Mouse (Mus musculus): ENCODE measurements around the gene Neurl1a. TPM values are rescaled to one million over a fixed set of nuclear protein-coding genes. Genes with fewer than 3 reads are reported as not detected.

Neurl1a gene
- polyA plus RNA-seq, 1 experiment from 2014 or later: 15.0 TPM

DNA sequence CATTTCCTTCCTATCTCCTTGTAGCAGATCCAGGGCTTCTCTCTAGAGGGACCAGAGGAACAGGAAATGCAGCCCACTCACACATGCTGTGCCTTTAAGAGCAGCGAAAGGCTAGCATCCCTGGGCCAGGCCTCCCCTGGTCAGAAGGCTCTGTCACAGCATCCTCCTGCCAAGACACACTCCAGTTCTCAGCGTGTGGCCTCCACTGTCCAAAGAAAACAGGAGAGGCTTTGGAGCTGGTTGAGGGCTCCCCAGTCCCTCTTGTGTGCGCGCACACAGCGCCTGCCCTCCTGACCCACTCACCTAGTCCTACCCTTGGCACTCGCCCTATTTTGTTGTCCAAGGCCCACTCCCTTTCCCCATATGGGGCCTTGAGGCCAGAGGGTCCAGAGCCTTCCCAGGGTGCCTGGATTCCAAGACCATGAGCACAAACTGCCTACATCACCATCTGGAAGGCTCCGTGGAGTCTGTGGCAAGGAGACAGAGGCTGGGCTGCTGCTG, 113.9 kb downstream of the Neurl1a start:
- no peaks in the 10 kb centered on the region for H3K9me3 ChIP-seq (ENCODE audit: control insufficient read depth, low read length)
- peaks cover 16% of the 10 kb centered on the region for H3K4me1 ChIP-seq (ENCODE audit: control insufficient read depth, insufficient read depth, low read depth, low read length)
- 40% methylated on average over 7 of the region's 7 CpGs for WGBS
- no peak overlapping the region for H3K4me3 ChIP-seq (ENCODE audit: low read length)
- no peaks in the 10 kb centered on the region for H3K27me3 ChIP-seq (replicated peaks; ENCODE audit: control insufficient read depth, insufficient read depth, low read length)
- H3K36me3 ChIP-seq (ENCODE audit: control insufficient read depth, insufficient read depth, low read length): no peaks in the 10 kb centered on the region
- peak overlapping the region; percentile 20; the same call in 1 of the 2 replicates for H3K27ac ChIP-seq (ENCODE audit: low read depth, low read length)
- no peak overlapping the region for H3K4me2 ChIP-seq (ENCODE audit: low read length)
- H3K9ac ChIP-seq (ENCODE audit: low read depth, low read length): no peak overlapping the region
- ATAC-seq: peak; percentile 38; the same call in 1 of the 2 replicates

DNA sequence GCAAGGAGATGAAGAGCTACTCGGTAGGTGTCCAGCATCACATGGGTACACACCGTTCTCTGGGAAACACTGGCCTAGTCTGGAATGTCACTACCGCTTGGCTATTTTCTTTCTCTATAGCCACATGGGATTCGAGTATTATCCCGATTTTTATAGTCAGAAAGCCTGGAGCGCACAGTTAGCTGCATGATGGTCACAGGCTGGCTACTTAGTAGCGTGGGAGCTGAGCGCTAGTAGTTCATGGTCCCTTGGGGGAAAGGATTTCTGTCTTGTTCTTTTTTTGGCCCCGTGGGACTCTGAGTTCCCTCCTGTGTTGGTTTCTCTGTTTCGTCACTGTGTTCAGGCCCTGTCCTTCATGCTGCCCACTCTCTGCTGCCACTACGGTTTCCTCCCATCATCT, 119.5 kb downstream of the Neurl1a start:
- H3K4me2 ChIP-seq (ENCODE audit: low read length): no peak overlapping the region
- peaks cover 18% of the 10 kb centered on the region for H3K4me1 ChIP-seq (ENCODE audit: control insufficient read depth, insufficient read depth, low read depth, low read length)
- H3K4me3 ChIP-seq (ENCODE audit: low read length): no peak overlapping the region
- no peaks in the 10 kb centered on the region for H3K27me3 ChIP-seq (replicated peaks; ENCODE audit: control insufficient read depth, insufficient read depth, low read length)
- no peak overlapping the region for H3K9ac ChIP-seq (ENCODE audit: low read depth, low read length)
- 68% methylated on average over 11 of the region's 11 CpGs for WGBS
- no peaks in the 10 kb centered on the region for H3K36me3 ChIP-seq (ENCODE audit: control insufficient read depth, insufficient read depth, low read length)
- H3K9me3 ChIP-seq (ENCODE audit: control insufficient read depth, low read length): no peaks in the 10 kb centered on the region
- ATAC-seq: no peak
- H3K27ac ChIP-seq (ENCODE audit: low read depth, low read length): no peak overlapping the region

DNA sequence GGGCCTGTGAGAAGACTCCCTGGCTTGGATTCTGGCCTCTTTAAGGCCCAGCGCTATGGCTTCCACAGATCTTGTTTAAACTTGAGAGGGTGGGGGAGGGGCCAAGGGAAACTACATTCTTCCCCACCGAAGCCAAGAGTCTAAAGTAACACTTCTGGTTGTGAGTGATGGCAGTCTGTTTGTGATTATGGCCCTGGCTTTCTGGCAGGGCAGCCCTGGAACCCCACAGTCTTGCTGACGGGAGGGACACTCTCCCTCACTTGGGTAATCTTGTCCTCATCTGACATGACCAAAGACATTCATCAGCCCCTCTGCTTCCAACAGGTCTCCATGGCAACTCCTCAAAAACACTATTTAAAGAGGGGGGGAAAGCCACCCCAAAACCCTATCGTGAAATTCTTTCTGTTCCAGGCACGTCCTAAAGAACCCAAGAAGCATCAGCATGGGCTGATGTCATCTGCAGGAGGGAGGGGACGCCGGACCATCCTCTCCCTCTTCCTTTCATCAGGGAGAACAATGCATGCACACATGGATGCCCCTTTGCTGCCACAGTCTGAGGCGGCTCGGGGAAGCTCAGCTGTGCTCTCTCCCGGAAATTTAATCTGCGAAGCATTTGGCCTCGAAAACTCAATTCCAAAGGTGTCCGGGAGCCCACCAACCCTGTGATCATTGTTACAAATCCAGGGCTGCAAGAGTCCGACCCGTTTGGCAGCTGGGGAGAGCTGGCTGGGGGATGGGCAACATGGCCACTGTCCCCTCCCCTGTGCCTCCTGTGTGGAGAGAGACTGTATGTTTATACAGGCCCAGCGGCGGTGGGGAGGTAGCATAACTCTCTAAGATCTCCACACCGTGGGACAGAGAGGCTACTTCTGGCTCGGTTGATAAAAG, 122.9 kb downstream of the Neurl1a start:
- Histone ChIP-seq H3K9ac (ENCODE audit: low read depth, low read length) (peak overlapping the region; percentile 50), H3K4me3 (ENCODE audit: low read length) (no peak overlapping the region), H3K9me3 (ENCODE audit: control insufficient read depth, low read length) (no peaks in the 10 kb centered on the region), H3K36me3 (ENCODE audit: control insufficient read depth, insufficient read depth, low read length) (no peaks in the 10 kb centered on the region), H3K27ac (ENCODE audit: low read depth, low read length) (peak overlapping the region; percentile 68), H3K27me3 (replicated peaks; ENCODE audit: control insufficient read depth, insufficient read depth, low read length) (no peaks in the 10 kb centered on the region), H3K4me2 (ENCODE audit: low read length) (peak overlapping the region; percentile 32), H3K4me1 (ENCODE audit: control insufficient read depth, insufficient read depth, low read depth, low read length) (peaks cover 18% of the 10 kb centered on the region)
- peak; percentile 73 for ATAC-seq
- WGBS: 6% methylated on average over 19 of the region's 19 CpGs

DNA sequence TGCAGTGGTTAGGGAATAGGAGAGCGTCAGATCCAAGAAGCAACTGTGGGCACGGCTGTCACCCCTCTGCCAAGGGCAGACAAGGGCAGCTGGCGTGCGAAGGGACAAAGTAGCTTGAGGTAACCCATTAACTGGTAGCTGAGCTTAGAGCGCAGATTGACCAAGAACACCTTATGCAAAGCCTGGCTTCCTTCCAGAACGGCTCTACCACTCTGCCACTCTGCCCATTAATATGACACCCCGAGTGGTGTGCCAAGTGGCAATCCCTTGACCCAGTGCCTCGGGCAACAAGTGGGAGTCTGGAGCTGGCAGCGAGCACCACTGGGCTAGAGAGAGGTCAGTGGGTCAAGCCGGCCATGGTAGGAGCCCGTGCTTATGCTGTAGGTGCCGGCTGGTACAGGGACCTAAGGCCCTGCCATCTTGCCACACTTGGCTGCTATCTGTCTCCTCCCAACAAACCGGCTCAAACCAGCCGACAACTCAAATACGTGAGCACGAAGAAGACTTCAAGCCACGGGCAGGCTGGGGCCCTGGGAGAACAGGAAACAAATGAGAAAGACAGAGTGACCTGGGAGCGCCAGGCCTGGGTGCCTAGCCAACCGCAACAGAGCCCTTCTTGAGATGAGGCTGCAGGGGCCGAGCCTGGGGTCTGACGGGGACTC, 123.7 kb downstream of the Neurl1a start:
- 0 out of 2 replicates have a peak, but pooled peaks have one; percentile 22 for ATAC-seq
- 42% methylated on average over 21 of the region's 21 CpGs for WGBS
- peak overlapping the region; percentile 51; the same call in 1 of the 2 replicates for H3K27ac ChIP-seq (ENCODE audit: low read depth, low read length)
- peaks cover 18% of the 10 kb centered on the region for H3K4me1 ChIP-seq (ENCODE audit: control insufficient read depth, insufficient read depth, low read depth, low read length)
- H3K9ac ChIP-seq (ENCODE audit: low read depth, low read length): no peak overlapping the region
- no peaks in the 10 kb centered on the region for H3K9me3 ChIP-seq (ENCODE audit: control insufficient read depth, low read length)
- no peak overlapping the region for H3K4me2 ChIP-seq (ENCODE audit: low read length)
- no peak overlapping the region for H3K4me3 ChIP-seq (ENCODE audit: low read length)
- H3K27me3 ChIP-seq (replicated peaks; ENCODE audit: control insufficient read depth, insufficient read depth, low read length): no peaks in the 10 kb centered on the region
- no peaks in the 10 kb centered on the region for H3K36me3 ChIP-seq (ENCODE audit: control insufficient read depth, insufficient read depth, low read length)

DNA sequence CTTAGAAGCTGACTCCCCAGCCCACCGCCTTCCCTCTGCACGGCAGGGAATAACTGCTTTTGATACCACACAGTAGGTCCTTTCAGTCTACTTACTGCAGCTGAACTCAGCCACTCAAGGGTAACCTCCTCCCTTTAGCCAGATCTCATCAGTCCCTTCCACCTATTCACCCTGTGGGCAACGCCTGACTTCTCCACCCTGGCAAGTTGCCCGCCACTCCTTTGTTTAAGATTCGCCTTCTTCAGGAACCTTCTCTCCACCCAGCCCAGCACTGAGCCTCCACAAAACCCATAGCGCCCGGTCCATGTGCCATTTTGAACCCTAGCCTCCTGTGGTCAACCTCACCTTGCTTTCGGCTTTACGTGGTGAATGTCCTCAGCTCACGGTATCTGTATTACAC, 124.5 kb downstream of the Neurl1a start:
- WGBS: 84% methylated on average over 10 of the region's 10 CpGs
- ATAC-seq: no peak
- H3K9ac ChIP-seq (ENCODE audit: low read depth, low read length): no peak overlapping the region
- no peaks in the 10 kb centered on the region for H3K36me3 ChIP-seq (ENCODE audit: control insufficient read depth, insufficient read depth, low read length)
- H3K9me3 ChIP-seq (ENCODE audit: control insufficient read depth, low read length): no peaks in the 10 kb centered on the region
- H3K4me1 ChIP-seq (ENCODE audit: control insufficient read depth, insufficient read depth, low read depth, low read length): peaks cover 18% of the 10 kb centered on the region
- H3K27ac ChIP-seq (ENCODE audit: low read depth, low read length): no peak overlapping the region
- H3K27me3 ChIP-seq (replicated peaks; ENCODE audit: control insufficient read depth, insufficient read depth, low read length): no peaks in the 10 kb centered on the region
- H3K4me3 ChIP-seq (ENCODE audit: low read length): no peak overlapping the region
- H3K4me2 ChIP-seq (ENCODE audit: low read length): no peak overlapping the region

DNA sequence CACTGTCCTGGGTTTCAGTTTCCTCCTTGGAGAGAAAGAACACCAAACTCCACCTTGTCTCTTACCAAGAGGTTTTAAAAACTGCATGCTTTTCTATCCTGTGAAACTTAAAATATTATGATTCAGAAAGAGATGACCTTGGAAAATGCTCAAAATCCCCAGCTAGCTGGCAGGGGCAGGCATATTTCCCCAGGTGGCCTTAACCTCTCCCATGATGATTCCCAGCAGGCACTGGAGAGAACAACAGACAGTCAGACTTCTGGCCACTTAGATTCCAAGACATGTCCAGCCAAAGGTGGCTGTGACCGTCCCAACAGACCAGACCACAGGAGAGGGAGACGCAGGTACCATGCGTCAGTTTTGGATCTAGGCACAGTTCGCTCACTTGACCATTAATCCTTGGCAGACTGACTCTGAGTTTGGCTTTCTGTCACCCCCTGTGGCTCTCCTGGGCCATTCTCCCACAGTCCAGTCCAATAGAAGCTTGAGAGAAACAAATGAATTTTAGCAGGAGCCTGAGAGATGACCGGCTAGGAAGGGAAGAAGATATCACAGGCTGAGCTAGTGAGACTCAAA, 125.6 kb downstream of the Neurl1a start:
- Histone ChIP-seq H3K4me3 (ENCODE audit: low read length) (no peak overlapping the region), H3K4me1 (ENCODE audit: control insufficient read depth, insufficient read depth, low read depth, low read length) (peaks cover 18% of the 10 kb centered on the region), H3K27ac (ENCODE audit: low read depth, low read length) (no peak overlapping the region), H3K36me3 (ENCODE audit: control insufficient read depth, insufficient read depth, low read length) (no peaks in the 10 kb centered on the region), H3K27me3 (replicated peaks; ENCODE audit: control insufficient read depth, insufficient read depth, low read length) (no peaks in the 10 kb centered on the region), H3K4me2 (ENCODE audit: low read length) (no peak overlapping the region), H3K9me3 (ENCODE audit: control insufficient read depth, low read length) (no peaks in the 10 kb centered on the region), H3K9ac (ENCODE audit: low read depth, low read length) (no peak overlapping the region)
- 74% methylated on average over 5 of the region's 5 CpGs for WGBS
- no peak for ATAC-seq

DNA sequence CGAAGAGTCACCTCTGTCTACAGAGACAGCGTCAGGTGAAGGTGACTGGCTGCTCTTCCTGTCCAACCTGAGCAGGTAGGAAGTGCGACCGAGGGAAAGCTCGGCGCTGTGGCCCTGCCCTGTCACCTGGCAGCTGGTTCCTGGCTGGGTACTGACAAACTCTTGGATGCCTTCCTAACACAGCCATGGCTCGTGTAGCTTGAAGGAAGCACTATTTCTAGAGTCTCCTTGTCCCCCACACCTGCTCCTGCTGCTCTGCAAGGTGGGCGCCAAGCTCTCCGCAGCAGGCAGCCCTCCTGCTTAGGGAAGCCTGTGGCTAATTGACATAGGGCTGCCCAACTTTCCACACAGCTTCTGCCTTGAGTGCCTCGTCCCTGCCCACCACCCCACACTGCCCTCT, 126.8 kb downstream of the Neurl1a start:
- WGBS: 86% methylated on average over 10 of the region's 10 CpGs
- ATAC-seq: no peak

DNA sequence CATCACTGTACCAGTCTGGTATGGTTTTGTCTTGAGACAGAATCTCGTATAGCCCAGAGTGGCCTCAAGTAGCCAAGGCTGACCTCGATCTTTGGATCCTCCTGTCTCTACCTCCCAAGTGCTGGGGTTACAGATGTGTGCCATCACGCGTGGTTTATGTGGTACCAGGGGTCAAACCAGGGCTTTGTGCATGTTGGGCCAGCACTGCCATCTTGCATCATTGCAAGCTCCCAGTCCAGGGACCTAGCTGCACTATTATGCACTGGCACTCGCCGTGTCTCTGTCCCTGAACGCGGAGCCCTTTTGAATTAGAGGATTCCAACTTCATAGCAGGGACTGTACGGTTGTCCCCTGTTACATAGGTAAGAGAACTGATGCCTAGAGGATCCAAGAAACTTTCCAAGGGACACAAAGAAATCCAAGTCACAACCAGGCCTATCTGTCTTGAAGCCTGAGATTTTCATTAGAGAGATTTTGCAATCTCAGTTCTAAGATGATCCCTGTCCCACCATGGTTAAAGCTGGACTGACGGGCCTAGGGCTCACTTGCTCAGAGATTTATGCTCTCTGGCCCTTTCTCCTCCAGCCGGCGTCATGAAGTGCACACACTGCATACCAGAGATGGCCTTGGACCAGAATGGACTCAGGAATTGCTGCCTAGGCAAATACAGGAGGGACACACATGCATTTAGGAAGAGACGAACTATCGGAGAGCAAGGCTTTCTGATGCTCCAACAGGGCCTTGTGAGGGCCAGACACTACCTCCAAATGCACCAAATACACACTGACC, 127.7 kb downstream of the Neurl1a start:
- no peaks in the 10 kb centered on the region for H3K27me3 ChIP-seq (replicated peaks; ENCODE audit: control insufficient read depth, insufficient read depth, low read length)
- H3K4me1 ChIP-seq (ENCODE audit: control insufficient read depth, insufficient read depth, low read depth, low read length): peaks cover 14% of the 10 kb centered on the region
- 92% methylated on average over 14 of the region's 14 CpGs for WGBS
- no peaks in the 10 kb centered on the region for H3K36me3 ChIP-seq (ENCODE audit: control insufficient read depth, insufficient read depth, low read length)
- H3K27ac ChIP-seq (ENCODE audit: low read depth, low read length): no peak overlapping the region
- no peak overlapping the region for H3K4me3 ChIP-seq (ENCODE audit: low read length)
- H3K9me3 ChIP-seq (ENCODE audit: control insufficient read depth, low read length): no peaks in the 10 kb centered on the region
- no peak overlapping the region for H3K4me2 ChIP-seq (ENCODE audit: low read length)
- ATAC-seq: no peak
- no peak overlapping the region for H3K9ac ChIP-seq (ENCODE audit: low read depth, low read length)

More for the DNA sequence above, 126.8 kb downstream of the Neurl1a start:
- Histone ChIP-seq H3K4me2 (ENCODE audit: low read length) (no peak overlapping the region), H3K27ac (ENCODE audit: low read depth, low read length) (no peak overlapping the region), H3K9ac (ENCODE audit: low read depth, low read length) (no peak overlapping the region), H3K4me1 (ENCODE audit: control insufficient read depth, insufficient read depth, low read depth, low read length) (peaks cover 18% of the 10 kb centered on the region), H3K36me3 (ENCODE audit: control insufficient read depth, insufficient read depth, low read length) (no peaks in the 10 kb centered on the region), H3K4me3 (ENCODE audit: low read length) (no peak overlapping the region), H3K27me3 (replicated peaks; ENCODE audit: control insufficient read depth, insufficient read depth, low read length) (no peaks in the 10 kb centered on the region), H3K9me3 (ENCODE audit: control insufficient read depth, low read length) (no peaks in the 10 kb centered on the region)
